Mouse (Mus musculus): ENCODE data around the gene C87436.

C87436 gene

DNA sequence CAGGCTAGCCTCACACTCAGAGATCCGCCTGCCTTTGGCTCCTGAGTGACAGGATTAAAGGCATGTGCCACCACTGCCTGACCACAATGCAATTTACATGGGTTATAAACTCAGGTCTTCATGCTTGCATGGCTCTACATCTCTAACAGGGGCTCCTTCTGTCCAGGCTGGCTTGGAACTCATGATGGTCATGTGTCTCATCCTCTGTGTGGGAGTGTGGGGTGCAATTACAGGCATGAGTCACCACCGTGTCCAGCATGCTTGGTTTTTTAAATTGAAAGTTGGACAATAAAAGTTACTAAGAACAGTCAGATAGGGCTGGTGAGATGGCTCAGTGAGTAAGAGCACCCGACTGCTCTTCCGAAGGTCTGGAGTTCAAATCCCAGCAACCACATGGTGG is 75.1 kb downstream of the C87436 start:
- DNase-seq: no peak

DNA sequence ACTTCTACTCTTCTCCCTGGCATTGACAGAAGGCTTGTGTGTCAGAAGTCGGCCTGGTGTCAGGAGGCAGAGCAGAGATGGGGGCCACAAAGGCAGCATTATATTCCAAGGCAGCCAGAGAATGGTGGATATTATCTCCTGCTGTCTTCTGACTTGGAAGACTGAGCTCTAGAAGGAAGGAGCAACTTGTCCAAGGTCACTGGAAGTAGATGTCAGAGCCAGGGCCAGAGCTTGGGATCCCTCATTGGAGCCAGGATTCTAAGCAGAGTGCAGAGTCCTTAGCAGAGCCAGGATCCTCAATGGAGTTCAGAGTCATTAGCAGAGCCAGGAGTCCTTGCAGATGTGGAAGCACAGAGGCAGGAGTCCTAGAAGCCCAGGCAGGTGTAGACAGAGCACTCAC is 77.8 kb downstream of the C87436 start:
- DNase-seq: no peak

DNA sequence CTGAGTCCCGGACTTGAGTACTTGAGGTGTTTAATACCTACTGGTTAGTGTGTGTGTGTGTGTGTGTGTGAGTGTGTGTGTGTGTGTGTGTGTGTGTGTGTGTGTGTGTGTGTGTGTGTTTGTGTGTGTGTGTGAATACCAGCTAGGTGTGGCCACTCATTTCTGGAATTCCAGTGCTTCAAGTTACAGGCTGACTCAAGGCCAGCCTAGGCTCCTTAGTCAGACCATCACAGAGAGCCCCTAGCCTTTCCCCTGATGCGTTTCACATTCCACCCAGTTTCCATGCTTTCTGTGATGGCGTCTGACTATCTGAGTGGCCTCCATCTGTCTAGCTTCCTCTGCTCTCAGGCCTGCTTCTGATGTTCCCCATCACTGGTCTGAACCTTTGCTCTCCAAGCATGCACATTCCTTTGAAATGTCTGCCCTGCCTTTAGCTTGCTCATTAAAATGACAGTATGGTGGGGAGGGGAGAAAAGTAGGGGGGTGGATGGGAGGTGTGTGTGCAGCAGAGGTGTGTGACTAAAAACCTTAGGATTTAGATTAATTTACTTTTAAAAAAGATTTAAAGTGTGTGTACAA is 81.7 kb downstream of the C87436 start:
- peak; percentile 27 for DNase-seq

DNA sequence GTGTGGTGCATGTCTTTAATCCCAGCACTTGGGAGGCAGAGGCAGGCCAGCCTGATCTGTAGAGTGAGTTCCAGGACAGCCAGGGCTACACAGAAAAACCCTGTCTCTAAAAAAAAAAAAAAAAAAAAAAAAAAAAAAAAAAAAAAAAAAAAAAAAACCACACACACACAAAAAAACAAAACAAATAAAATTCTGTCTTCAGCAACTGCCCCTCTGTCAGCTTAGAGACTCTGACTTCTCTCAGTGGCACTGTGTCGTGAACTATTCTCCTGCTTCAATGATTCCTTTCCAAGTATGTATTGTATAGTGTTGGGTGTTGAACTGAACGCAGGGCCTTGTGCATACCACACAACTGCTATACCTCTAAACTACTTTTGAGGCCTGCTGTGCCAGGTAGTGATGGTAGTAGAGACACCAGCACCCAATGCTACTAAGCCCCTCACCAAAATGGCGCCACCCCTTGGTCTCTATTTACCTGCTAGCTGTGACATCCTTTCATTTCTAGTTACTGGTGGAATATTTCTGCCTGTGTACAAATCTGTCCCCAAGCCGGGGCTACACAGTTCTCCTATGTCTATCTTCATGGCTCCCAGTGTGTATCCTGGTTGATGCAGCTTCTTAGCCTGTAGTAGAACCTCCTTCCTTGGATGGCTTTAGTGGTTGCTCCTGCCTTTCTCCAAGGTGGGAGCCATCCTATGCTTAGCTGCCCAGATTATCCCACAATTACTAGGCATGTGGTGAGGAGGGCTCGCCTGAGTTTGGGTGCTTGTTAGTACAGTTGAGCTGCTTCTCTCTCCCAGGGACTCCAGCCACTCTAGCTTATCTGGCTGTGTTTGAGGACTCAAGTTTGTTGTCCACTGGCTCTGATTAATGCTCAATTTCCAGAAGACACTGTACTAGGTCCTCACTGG is 84.1 kb downstream of the C87436 start:
- no peak for DNase-seq
